ENCODE assay signal across 22 mouse cellular contexts in genomic region chr2:65955804-65956203, GRCm38 (mm10).
DNase-seq lines count a peak whose midpoint lies in the region; ATAC-seq and TF ChIP-seq lines count a peak whose summit lies in the region.
"Had no signal": no experiment of that assay in that cellular context is flagged by ENCODE, and none has a peak within 500 bp of the region (broad histone marks: within the 10 kb centered on the region; RNA-seq: fewer than 3 reads in every experiment).

No protein-coding gene starts in this region.

- H3K9ac ChIP-seq in hindbrain, embryonic 15.5 days, result no peak overlapping the region
- no peak overlapping the region for H3K9ac ChIP-seq in midbrain, embryonic 16.5 days (ENCODE audit: low read depth, low read length)
- H3K9ac ChIP-seq: embryonic facial prominence, embryonic 15.5 days; liver, postnatal 0 days had no signal

- H3K27me3 ChIP-seq in hindbrain, embryonic 10.5 days (ENCODE audit: insufficient read depth, poor library complexity, severe bottlenecking), result no peaks in the 10 kb centered on the region
- no peaks in the 10 kb centered on the region for H3K27me3 ChIP-seq in hindbrain, embryonic 15.5 days
- H3K27me3 ChIP-seq in midbrain, embryonic 16.5 days (ENCODE audit: control insufficient read depth, insufficient read depth, low read depth, low read length), result no peaks in the 10 kb centered on the region
- H3K27me3 ChIP-seq: embryonic facial prominence, embryonic 15.5 days; megakaryocyte, embryonic 14.5 days had no signal

- no peak overlapping the region for H3K4me3 ChIP-seq in layer of hippocampus, adult 2 months
- H3K4me3 ChIP-seq in hindbrain, embryonic 10.5 days, result no peak overlapping the region
- H3K4me3 ChIP-seq in hindbrain, embryonic 15.5 days, result no peak overlapping the region
- no peak overlapping the region for H3K4me3 ChIP-seq in midbrain, embryonic 16.5 days (ENCODE audit: low read depth, low read length)
- H3K4me3 ChIP-seq in lung, adult 2 months (replicated peaks; ENCODE audit: extremely low read depth, low read depth, low read length), result no peak overlapping the region
- H3K4me3 ChIP-seq: embryonic facial prominence, embryonic 15.5 days; gastrocnemius, adult 2 months; limb, embryonic 10.5 days; megakaryocyte, embryonic 14.5 days had no signal

- H3K9me3 ChIP-seq in hindbrain, embryonic 10.5 days, result no peaks in the 10 kb centered on the region
- H3K9me3 ChIP-seq in hindbrain, embryonic 15.5 days, result no peaks in the 10 kb centered on the region
- no peaks in the 10 kb centered on the region for H3K9me3 ChIP-seq in midbrain, embryonic 16.5 days (replicated peaks; ENCODE audit: control insufficient read depth, low read length, poor library complexity, severe bottlenecking)
- H3K9me3 ChIP-seq: embryonic facial prominence, embryonic 15.5 days; limb, embryonic 10.5 days had no signal

- 88% methylated on average over 1 of the region's 1 CpGs for whole genome bisulfite sequencing in hindbrain, embryonic 10.5 days
- 95% methylated on average over 1 of the region's 1 CpGs for WGBS in hindbrain, embryonic 15.5 days
- 87% methylated on average over 1 of the region's 1 CpGs for WGBS in midbrain, embryonic 16.5 days
- WGBS in lung, adult 2 months, result 83% methylated on average over 1 of the region's 1 CpGs

- DNase-seq in layer of hippocampus, adult 2 months (ENCODE audit: low spot score in 2 of 2), result no peak
- no peak for DNase-seq in layer of hippocampus, adult 9-10 months (ENCODE audit: low spot score)
- no peak for DNase-seq in hindbrain, embryonic 10.5 days (ENCODE audit: low spot score)
- no peak for DNase-seq in adrenal gland, postnatal 4 days (ENCODE audit: low spot score in 2 of 2)
- DNase-seq in heart, postnatal 25 days (ENCODE audit: low spot score), result no peak
- DNase-seq in lung, adult 2 months, result no peak
- DNase-seq: adrenal gland, adult 2 months; cerebellum, postnatal 10 days; gastrocnemius, adult 2 months; heart, postnatal 10 days; kidney, adult 8-10 months; kidney, postnatal 14 days; liver, postnatal 0 days; lung, postnatal 14 days; spleen, adult 18-20 months; thymus, postnatal 36 days had no signal

- peak overlapping the region; percentile 48; the same call in 1 of the 2 replicates for H3K27ac ChIP-seq in layer of hippocampus, adult 2 months
- H3K27ac ChIP-seq in hindbrain, embryonic 10.5 days, result peak overlapping the region; percentile 45
- peak overlapping the region; percentile 55 for H3K27ac ChIP-seq in hindbrain, embryonic 15.5 days (replicated peaks)
- peak overlapping the region; percentile 71 for H3K27ac ChIP-seq in midbrain, embryonic 16.5 days (ENCODE audit: low read length)
- H3K27ac ChIP-seq: embryonic facial prominence, embryonic 15.5 days; gastrocnemius, adult 2 months; limb, embryonic 10.5 days had no signal

- H3K36me3 ChIP-seq in hindbrain, embryonic 10.5 days, result no peaks in the 10 kb centered on the region
- no peaks in the 10 kb centered on the region for H3K36me3 ChIP-seq in hindbrain, embryonic 15.5 days
- no peaks in the 10 kb centered on the region for H3K36me3 ChIP-seq in midbrain, embryonic 16.5 days (ENCODE audit: control insufficient read depth, insufficient read depth, low read length)
- H3K36me3 ChIP-seq: embryonic facial prominence, embryonic 15.5 days; limb, embryonic 10.5 days had no signal

- intact Hi-C loops in heart, postnatal 25 days (cut with DNase I), result no loop called here

- TF ChIP-seq POLR2A in lung, adult 2 months (IDR thresholded peaks at IDR 0.05; ENCODE audit: borderline replicate concordance, extremely low read depth, low read depth, low read length), result no peak

- ATAC-seq in hindbrain, embryonic 15.5 days (ENCODE audit: low FRiP score, low read depth), result no peak
- ATAC-seq in midbrain, embryonic 16.5 days, result no peak
- ATAC-seq: liver, postnatal 0 days had no signal

- TF ChIP-seq CTCF in layer of hippocampus, adult 2 months (conservative IDR thresholded peaks at IDR 0.05), result no peak
- TF ChIP-seq CTCF in lung, adult 2 months (IDR thresholded peaks at IDR 0.05; ENCODE audit: insufficient read depth, low read length), result no peak

- no peak overlapping the region for H3K4me2 ChIP-seq in hindbrain, embryonic 15.5 days
- no peak overlapping the region for H3K4me2 ChIP-seq in midbrain, embryonic 16.5 days (ENCODE audit: low read length)
- H3K4me2 ChIP-seq: embryonic facial prominence, embryonic 15.5 days; heart, embryonic 11.5 days had no signal

- peaks cover 14% of the 10 kb centered on the region; the same call in 1 of the 2 replicates for H3K4me1 ChIP-seq in hindbrain, embryonic 10.5 days (replicated peaks)
- H3K4me1 ChIP-seq in hindbrain, embryonic 15.5 days (replicated peaks), result peaks cover 41% of the 10 kb centered on the region
- H3K4me1 ChIP-seq in midbrain, embryonic 16.5 days (ENCODE audit: control insufficient read depth, insufficient read depth, low read length), result peaks cover 43% of the 10 kb centered on the region
- H3K4me1 ChIP-seq in lung, adult 2 months (ENCODE audit: control insufficient read depth, insufficient read depth, low read length), result no peaks in the 10 kb centered on the region
- H3K4me1 ChIP-seq: embryonic facial prominence, embryonic 15.5 days; megakaryocyte, embryonic 14.5 days had no signal
